Mouse (Mus musculus): Measurements from ENCODE around the gene Cmtm5.

DNA sequence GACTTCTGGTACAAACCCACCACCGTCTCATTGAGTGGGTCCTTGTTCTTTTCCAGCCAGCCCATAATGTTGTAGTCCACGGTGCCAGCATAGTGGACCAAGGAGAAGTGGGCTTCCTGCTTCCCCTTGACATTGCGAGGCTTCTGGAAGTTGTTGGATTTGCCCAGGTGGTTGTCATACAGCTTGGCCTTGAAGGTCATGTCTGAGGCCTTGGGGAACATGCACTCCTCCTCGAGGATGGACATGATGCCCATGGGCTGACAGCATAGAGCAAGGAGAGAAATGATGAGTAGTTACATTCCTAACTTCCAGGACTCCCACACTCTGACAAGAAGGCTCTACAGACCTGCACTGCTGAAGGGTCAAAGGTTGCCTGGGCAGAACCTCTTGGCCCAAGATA, 22.4 kb downstream of the Cmtm5 start:
- no peak for TF ChIP-seq CTCF (IDR thresholded peaks at IDR 0.05; ENCODE audit: low read depth)
- TF ChIP-seq EP300 (IDR thresholded peaks at IDR 0.05; ENCODE audit: low read depth): no peak; the same call in 1 of the 2 replicates
